Mouse (Mus musculus): ENCODE results near the gene Suz12. TPM values are rescaled to one million over a fixed set of nuclear protein-coding genes. Genes with fewer than 3 reads are reported as not detected.

The Suz12 gene
- total and polyA plus RNA-seq, 2 experiments from 2014 or later, result 9.2 to 18.7 TPM

DNA sequence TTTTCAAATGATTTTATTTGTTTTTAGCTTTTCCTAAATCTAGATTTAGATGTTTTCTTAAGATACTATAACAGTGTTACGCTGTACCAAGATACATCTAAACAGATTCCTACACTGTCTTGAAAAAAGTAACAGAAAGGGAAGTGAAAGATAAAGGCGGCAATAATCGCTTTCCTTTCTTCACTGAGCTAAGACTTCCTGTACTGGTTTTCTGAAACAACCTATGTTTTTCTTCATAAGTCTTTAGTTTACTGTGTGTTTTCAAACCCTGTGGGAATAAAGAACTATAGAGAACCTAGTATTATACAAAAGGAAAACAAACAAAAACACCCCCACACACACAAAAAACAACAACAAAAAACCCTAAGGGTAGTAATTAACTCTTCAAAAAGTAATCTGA is 79.5 kb downstream of the Suz12 start:
- WGBS, result 85% methylated on average over 3 of the region's 3 CpGs
- no peak for TF ChIP-seq CTCF (IDR thresholded peaks at IDR 0.05)
- H3K4me1 ChIP-seq (ENCODE audit: insufficient read depth, low read length), result no peaks in the 10 kb centered on the region
- no peak overlapping the region for H3K9ac ChIP-seq (replicated peaks; ENCODE audit: low read length, poor library complexity, severe bottlenecking)
- H3K4me2 ChIP-seq (ENCODE audit: low read depth, low read length, poor library complexity, severe bottlenecking), result no peak overlapping the region
- H3K36me3 ChIP-seq (ENCODE audit: insufficient read depth, low read length), result no peaks in the 10 kb centered on the region
- H3K9me3 ChIP-seq (ENCODE audit: low read length), result no peaks in the 10 kb centered on the region
- no peak overlapping the region for H3K4me3 ChIP-seq (ENCODE audit: low read depth, low read length)
- no peak overlapping the region for H3K27ac ChIP-seq (ENCODE audit: low read depth, low read length)
- no peaks in the 10 kb centered on the region for H3K27me3 ChIP-seq (ENCODE audit: insufficient read depth, low read length)
- ATAC-seq (ENCODE audit: low FRiP score) (no peak), DNase-seq (ENCODE audit: low spot score) (no peak)

DNA sequence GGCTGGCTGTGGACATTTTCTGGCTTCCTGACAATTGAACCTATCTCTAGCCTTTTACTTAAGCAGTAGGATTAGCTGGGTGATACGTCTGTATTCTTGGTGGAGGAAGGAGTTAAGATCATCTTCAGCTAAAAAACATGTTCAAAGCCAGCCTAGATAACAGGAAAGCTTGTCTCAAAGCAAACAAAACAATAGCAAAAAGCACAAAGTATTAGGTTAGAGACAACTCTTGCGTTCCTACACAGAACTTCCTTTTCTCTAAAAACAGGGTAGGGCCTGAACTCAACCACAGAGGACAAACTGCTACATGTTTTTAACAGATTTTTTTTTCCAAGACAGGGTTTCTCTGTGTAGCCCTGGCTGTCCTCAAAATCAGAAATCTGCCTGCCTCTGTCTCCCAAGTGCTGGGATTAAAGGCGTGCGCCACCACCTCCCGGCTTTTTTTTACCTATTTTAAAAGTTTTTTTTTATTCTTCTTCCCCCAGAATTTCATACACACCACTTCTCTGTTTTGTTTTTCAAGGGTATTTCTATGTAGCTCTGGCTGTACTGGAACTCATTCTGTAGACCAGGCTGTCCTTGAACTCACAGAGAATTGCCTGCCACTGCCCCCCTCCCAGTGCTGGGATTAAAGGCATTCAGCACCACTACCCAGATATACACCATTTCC is 82.8 kb downstream of the Suz12 start:
- Histone ChIP-seq H3K9ac (replicated peaks; ENCODE audit: low read length, poor library complexity, severe bottlenecking) (no peak overlapping the region), H3K4me1 (ENCODE audit: insufficient read depth, low read length) (no peaks in the 10 kb centered on the region), H3K9me3 (ENCODE audit: low read length) (no peaks in the 10 kb centered on the region), H3K4me2 (ENCODE audit: low read depth, low read length, poor library complexity, severe bottlenecking) (no peak overlapping the region), H3K36me3 (ENCODE audit: insufficient read depth, low read length) (no peaks in the 10 kb centered on the region), H3K27me3 (ENCODE audit: insufficient read depth, low read length) (no peaks in the 10 kb centered on the region), H3K4me3 (ENCODE audit: low read depth, low read length) (no peak overlapping the region), H3K27ac (ENCODE audit: low read depth, low read length) (no peak overlapping the region)
- DNase-seq (ENCODE audit: low spot score), result no peak
- no peak for ATAC-seq (ENCODE audit: low FRiP score)
- 93% methylated on average over 5 of the region's 5 CpGs for WGBS
- no peak for TF ChIP-seq CTCF (IDR thresholded peaks at IDR 0.05)

DNA sequence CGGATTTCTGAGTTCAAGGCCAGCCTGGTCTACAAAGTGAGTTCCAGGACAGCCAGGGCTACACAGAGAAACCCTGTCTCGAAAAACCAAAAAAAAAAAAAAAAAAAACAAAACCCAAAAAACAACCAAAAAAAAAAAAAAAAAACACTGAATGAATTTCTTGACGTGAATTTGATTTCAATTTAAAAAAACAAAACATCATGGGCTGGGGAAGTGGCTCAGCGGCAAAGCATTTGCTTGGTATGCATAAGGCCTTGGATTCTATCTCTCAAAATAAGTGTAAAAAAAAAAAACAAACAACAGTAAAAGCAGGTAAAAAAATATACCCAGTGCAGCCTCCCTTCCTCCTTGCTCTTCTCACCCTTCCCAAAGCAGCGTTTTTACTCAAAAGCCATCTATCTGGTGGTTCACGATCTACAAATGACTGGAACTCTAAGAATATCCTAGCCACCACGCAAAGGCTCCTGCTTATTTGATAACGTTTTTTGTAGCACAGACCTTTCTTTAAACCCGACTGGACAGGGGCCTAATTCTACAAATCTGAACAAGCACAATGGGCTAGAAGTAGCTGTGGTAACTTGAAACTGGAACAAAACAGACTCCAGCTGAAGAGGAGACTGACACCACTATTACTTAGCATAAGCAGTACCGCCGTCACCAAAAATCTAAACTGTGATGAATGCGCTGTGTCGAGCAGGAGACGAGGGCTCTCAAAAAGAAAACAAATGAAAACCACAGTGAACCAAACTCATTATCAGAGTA is 85.1 kb downstream of the Suz12 start:
- Histone ChIP-seq H3K36me3 (ENCODE audit: insufficient read depth, low read length) (no peaks in the 10 kb centered on the region), H3K4me2 (ENCODE audit: low read depth, low read length, poor library complexity, severe bottlenecking) (no peak overlapping the region), H3K27ac (ENCODE audit: low read depth, low read length) (no peak overlapping the region), H3K9me3 (ENCODE audit: low read length) (no peaks in the 10 kb centered on the region), H3K4me1 (ENCODE audit: insufficient read depth, low read length) (no peaks in the 10 kb centered on the region), H3K4me3 (ENCODE audit: low read depth, low read length) (no peak overlapping the region), H3K9ac (replicated peaks; ENCODE audit: low read length, poor library complexity, severe bottlenecking) (no peak overlapping the region), H3K27me3 (ENCODE audit: insufficient read depth, low read length) (no peaks in the 10 kb centered on the region)
- no peak for DNase-seq (ENCODE audit: low spot score)
- ATAC-seq (ENCODE audit: low FRiP score), result no peak
- 70% methylated on average over 13 of the region's 14 CpGs for WGBS
- no peak for TF ChIP-seq CTCF (IDR thresholded peaks at IDR 0.05)

DNA sequence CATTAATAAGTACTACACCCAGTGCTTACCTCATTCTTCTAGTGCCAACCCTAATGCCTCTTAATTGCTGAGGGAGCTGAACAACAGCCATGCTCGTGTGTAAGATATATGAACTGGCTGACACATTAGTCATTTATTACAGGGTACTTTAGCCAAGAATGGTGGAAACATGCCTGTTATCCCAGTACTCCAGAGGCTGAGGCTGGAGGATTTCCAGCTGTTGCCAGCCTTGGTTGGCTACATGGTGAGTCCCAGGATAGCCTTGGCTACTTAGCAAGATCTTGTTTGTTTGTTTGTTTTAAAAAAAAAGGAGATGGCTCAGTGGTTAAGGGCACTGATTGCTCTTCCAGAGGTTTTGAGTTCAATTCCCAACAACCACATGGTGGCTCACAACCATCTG is 85.9 kb downstream of the Suz12 start:
- 75% methylated on average over 1 of the region's 1 CpGs for WGBS
- no peak for DNase-seq (ENCODE audit: low spot score)
- ATAC-seq (ENCODE audit: low FRiP score), result no peak

DNA sequence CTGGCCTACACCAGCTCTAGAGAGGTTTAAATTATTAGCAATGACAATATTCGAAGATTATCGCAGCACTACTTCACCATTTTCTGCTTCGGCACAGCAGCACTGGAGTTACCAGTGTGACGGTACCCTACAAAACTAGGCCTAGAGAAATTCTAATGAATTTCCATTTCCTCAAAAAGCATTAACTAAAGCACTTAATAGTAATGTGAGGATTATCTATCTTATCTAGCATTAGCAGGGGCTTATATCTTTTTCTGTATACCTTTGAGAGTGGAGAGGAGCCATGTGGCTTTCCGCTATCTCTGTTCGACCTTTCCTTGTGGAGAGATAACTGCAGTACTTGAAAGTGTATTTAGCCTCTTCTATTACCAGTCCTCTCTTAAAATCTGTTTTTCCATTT is 86.8 kb downstream of the Suz12 start:
- peak overlapping the region; percentile 87 for H3K4me3 ChIP-seq (ENCODE audit: low read depth, low read length)

More for the DNA sequence above, 85.9 kb downstream of the Suz12 start:
- Histone ChIP-seq H3K36me3 (ENCODE audit: insufficient read depth, low read length) (no peaks in the 10 kb centered on the region), H3K4me2 (ENCODE audit: low read depth, low read length, poor library complexity, severe bottlenecking) (no peak overlapping the region), H3K4me3 (ENCODE audit: low read depth, low read length) (no peak overlapping the region), H3K9ac (replicated peaks; ENCODE audit: low read length, poor library complexity, severe bottlenecking) (no peak overlapping the region), H3K4me1 (ENCODE audit: insufficient read depth, low read length) (no peaks in the 10 kb centered on the region), H3K27ac (ENCODE audit: low read depth, low read length) (no peak overlapping the region), H3K27me3 (ENCODE audit: insufficient read depth, low read length) (no peaks in the 10 kb centered on the region), H3K9me3 (ENCODE audit: low read length) (no peaks in the 10 kb centered on the region)
- no peak for TF ChIP-seq CTCF (IDR thresholded peaks at IDR 0.05)

DNA sequence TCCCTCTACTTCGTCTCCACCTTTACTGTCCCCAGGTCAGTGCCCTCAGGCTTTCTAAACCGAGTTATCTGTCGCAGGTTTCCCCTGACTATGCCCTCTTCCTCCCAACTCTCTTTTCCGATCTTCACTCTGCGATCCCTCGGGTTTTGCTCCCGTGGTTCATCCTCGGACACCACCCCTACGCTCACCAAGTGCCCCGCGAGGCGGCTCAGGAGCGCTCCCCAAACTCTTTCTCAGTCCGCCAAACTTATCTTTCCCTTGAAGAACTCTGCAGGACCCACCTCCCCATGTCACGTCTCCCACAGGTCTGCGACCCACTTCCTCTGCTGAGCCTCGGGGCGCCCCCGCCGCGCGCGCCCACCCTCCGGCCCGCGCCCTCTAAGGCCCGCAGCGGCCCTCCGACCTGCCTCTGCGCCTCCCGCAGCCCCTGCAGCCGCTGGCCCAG is 87.5 kb downstream of the Suz12 start:
- Histone ChIP-seq H3K27me3 (ENCODE audit: insufficient read depth, low read length) (no peaks in the 10 kb centered on the region), H3K9ac (replicated peaks; ENCODE audit: low read length, poor library complexity, severe bottlenecking) (peak overlapping the region; percentile 78), H3K9me3 (ENCODE audit: low read length) (no peaks in the 10 kb centered on the region), H3K4me3 (ENCODE audit: low read depth, low read length) (peak overlapping the region; percentile 87), H3K4me1 (ENCODE audit: insufficient read depth, low read length) (no peaks in the 10 kb centered on the region), H3K4me2 (ENCODE audit: low read depth, low read length, poor library complexity, severe bottlenecking) (peak overlapping the region; percentile 80), H3K27ac (ENCODE audit: low read depth, low read length) (peak overlapping the region; percentile 70; the same call in 1 of the 2 replicates), H3K36me3 (ENCODE audit: insufficient read depth, low read length) (no peaks in the 10 kb centered on the region)
- WGBS, result under 1% methylated on average over 30 of the region's 32 CpGs
- ATAC-seq (ENCODE audit: low FRiP score), result peak; percentile 66
- no peak for DNase-seq (ENCODE audit: low spot score)
- TF ChIP-seq CTCF (IDR thresholded peaks at IDR 0.05), result no peak

More for the DNA sequence above, 86.8 kb downstream of the Suz12 start:
- Histone ChIP-seq H3K9me3 (ENCODE audit: low read length) (no peaks in the 10 kb centered on the region), H3K27me3 (ENCODE audit: insufficient read depth, low read length) (no peaks in the 10 kb centered on the region), H3K4me1 (ENCODE audit: insufficient read depth, low read length) (no peaks in the 10 kb centered on the region), H3K9ac (replicated peaks; ENCODE audit: low read length, poor library complexity, severe bottlenecking) (peak overlapping the region; percentile 78), H3K36me3 (ENCODE audit: insufficient read depth, low read length) (no peaks in the 10 kb centered on the region), H3K4me2 (ENCODE audit: low read depth, low read length, poor library complexity, severe bottlenecking) (peak overlapping the region; percentile 80), H3K27ac (ENCODE audit: low read depth, low read length) (no peak overlapping the region)
- 60% methylated on average over 6 of the region's 6 CpGs for WGBS
- DNase-seq (ENCODE audit: low spot score) (no peak), ATAC-seq (ENCODE audit: low FRiP score) (no peak)
- no peak for TF ChIP-seq CTCF (IDR thresholded peaks at IDR 0.05)
